Mouse (Mus musculus): ENCODE results near the gene 1700015F17Rik.

Gene 1700015F17Rik

DNA sequence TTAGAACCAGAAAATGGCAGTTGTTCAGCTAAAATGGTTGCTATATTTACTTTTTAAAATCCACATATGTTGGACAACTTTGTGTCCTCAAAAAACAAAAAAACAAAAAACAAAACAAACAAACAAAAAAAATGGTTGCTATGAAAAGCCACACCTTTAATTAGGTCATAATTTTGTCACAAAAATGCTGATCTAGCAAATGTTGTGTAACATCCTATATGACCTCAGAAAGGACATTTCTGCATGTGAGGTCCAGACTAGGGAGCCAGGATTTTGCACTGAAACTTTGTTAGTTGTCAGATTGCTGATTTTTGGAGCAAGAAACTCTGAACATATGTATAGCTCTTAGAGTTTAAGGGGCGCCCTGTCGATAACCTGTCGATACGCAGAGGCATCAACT lies 55.9 kb downstream of the 1700015F17Rik start:
- DNase-seq: no peak

GRCm38 (mm10) chr5:5421439-5421838 lies 57.5 kb downstream of the 1700015F17Rik start:
- no peak for DNase-seq

GRCm38 (mm10) chr5:5419992-5420455 lies 58.9 kb downstream of the 1700015F17Rik start, which contains the start of gene Cdk14:
Cdk14 (minus strand) TSS chr5:5420312.
- peak; percentile 77 to 81 for DNase-seq

DNA sequence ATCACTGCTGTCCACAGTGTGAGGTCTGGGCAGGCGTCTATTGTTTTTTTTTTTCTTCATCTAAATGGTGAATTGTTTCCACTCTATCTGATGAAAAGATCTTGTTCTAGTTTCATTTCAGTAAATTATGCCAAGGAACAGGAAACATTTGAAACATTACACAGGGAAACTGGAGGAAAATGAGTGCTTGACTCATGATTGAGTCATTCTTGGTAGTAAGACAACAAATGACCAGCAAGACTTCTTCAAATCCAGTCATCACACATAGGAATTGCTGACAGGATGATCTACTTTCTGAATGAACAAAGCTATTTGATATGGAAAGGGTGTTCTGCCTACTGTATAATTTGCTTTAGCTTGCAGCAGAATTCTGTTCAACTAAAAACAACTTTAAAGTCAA lies 59.7 kb downstream of the 1700015F17Rik start:
- no peak for DNase-seq

GRCm38 (mm10) chr5:5414835-5415234 lies 64.1 kb downstream of the 1700015F17Rik start:
- no peak for DNase-seq

GRCm38 (mm10) chr5:5411886-5412285 lies 67.1 kb downstream of the 1700015F17Rik start:
- no peak for DNase-seq

- DNase-seq: no peak
Observed at GRCm38 (mm10) chr5:5401986-5402385, 77.0 kb downstream of the 1700015F17Rik start.

DNA sequence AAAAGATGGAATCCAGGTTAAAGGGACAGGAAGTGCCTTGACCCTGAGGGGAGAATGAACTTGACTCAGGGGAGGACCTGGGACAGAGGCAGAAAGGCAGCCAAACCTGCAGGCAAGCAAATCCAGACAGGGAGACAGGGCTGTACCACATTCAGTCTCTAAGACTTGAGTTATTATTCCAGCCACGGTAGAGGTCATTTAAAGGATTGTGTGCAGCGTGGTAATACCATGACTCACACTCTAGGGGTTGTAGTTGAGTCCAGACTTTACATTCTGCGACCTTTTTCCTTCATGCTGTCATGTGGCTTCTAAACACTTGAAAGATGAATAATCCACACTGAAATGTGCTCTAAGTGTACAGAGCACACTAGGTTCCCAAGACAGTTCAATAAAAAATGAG lies 86.2 kb downstream of the 1700015F17Rik start:
- no peak for DNase-seq

Measured in B cell, adult 2 months (primary cell).